Mouse (Mus musculus) thymus, adult 2 months (tissue): ENCODE measurements around the gene Ankfn1.

Experiments used
- CTCF ChIP-seq: fragments of 200-500 bp; IDR thresholded peaks from 2 replicates; pipeline ENCODE4 v1.5.1; 2012; ENCODE audit warnings: mild to moderate bottlenecking, control low read depth, low read length, moderate library complexity, borderline replicate concordance; ENCODE audit not compliant: control insufficient read depth, poor library complexity, insufficient read depth; ENCODE audit errors: extremely low read depth
- POLR2A ChIP-seq: fragments of 200-500 bp; IDR thresholded peaks from 2 replicates; pipeline ENCODE4 v1.6.1; 2012; ENCODE audit warnings: mild to moderate bottlenecking, low read length, control low read depth, moderate library complexity; ENCODE audit not compliant: control insufficient read depth, poor library complexity, insufficient read depth; ENCODE audit errors: extremely low read depth

DNA sequence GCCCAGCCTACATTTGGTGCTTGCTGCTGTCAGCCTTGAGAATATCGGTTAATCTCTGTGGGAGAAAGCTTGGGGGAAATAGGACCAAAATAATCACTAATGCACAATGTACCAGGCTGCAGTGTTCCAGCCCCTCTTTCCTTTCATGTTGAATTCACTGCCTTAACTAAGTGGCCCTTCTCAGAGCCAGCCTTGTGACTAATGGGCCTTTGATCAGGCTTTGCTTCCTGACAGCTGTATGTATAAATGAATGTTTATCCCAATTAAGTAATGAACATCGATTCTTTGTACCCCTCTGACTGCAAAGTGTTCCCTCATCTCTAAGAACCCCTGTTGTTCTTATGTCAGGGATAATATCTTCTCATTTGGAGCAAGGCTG, 11.7 kb downstream of the Ankfn1 start:
- TF ChIP-seq CTCF (no peak), POLR2A (no peak)
